Mouse (Mus musculus): Measurements from ENCODE around the gene Tnip3.
A peak's percentile ranks its signal among the peaks of the same experiment; 100 is the strongest.

Gene Tnip3

GRCm38 (mm10) chr6:65525192-65525591 lies at the start of gene Tnip3:
TSS of gene Tnip3 (plus strand) at chr6:65525313.
- DNase-seq, result no peak

- no peak for DNase-seq
Measured at GRCm38 (mm10) chr6:65498786-65499185, 26.3 kb upstream of the Tnip3 start.

- peak; percentile 74 for DNase-seq
Measured at GRCm38 (mm10) chr6:65510051-65510669, 15.0 kb upstream of the Tnip3 start.

GRCm38 (mm10) chr6:65513813-65514212 lies 11.3 kb upstream of the Tnip3 start:
- DNase-seq, result no peak

GRCm38 (mm10) chr6:65516759-65517158 lies 8.4 kb upstream of the Tnip3 start:
- DNase-seq, result no peak

GRCm38 (mm10) chr6:65520821-65521220 lies 4.3 kb upstream of the Tnip3 start:
- no peak for DNase-seq

GRCm38 (mm10) chr6:65527892-65528291 lies 2.8 kb downstream of the Tnip3 start:
- no peak for DNase-seq

- no peak for DNase-seq
Measured at GRCm38 (mm10) chr6:65531232-65531848, 6.2 kb downstream of the Tnip3 start.

GRCm38 (mm10) chr6:65533687-65534086 lies 8.6 kb downstream of the Tnip3 start:
- no peak for DNase-seq

- no peak for DNase-seq
Measured at GRCm38 (mm10) chr6:65537327-65537884, 12.3 kb downstream of the Tnip3 start.

- no peak for DNase-seq
Measured at GRCm38 (mm10) chr6:65538022-65538652, 13.0 kb downstream of the Tnip3 start.

- DNase-seq, result no peak
Measured at GRCm38 (mm10) chr6:65538921-65539320, 13.8 kb downstream of the Tnip3 start.

GRCm38 (mm10) chr6:65540138-65540537 lies 15.0 kb downstream of the Tnip3 start:
- DNase-seq, result no peak

- no peak for DNase-seq
Measured at GRCm38 (mm10) chr6:65541094-65541493, 16.0 kb downstream of the Tnip3 start.

- DNase-seq, result no peak
Measured at GRCm38 (mm10) chr6:65542391-65542790, 17.3 kb downstream of the Tnip3 start.

- no peak for DNase-seq
Measured at GRCm38 (mm10) chr6:65542913-65543312, 17.8 kb downstream of the Tnip3 start.

- no peak for DNase-seq
Measured at GRCm38 (mm10) chr6:65563887-65564656, 39.0 kb downstream of the Tnip3 start.

- DNase-seq, result no peak
Measured at GRCm38 (mm10) chr6:65564657-65565039, 39.5 kb downstream of the Tnip3 start.

- DNase-seq, result peak; percentile 74
Measured at GRCm38 (mm10) chr6:65569741-65570140, 44.6 kb downstream of the Tnip3 start.

- no peak for DNase-seq
Measured at GRCm38 (mm10) chr6:65578151-65578973, 53.2 kb downstream of the Tnip3 start.

- DNase-seq, result no peak
Measured at GRCm38 (mm10) chr6:65583029-65583428, 57.9 kb downstream of the Tnip3 start.

GRCm38 (mm10) chr6:65584870-65585332 lies 59.8 kb downstream of the Tnip3 start:
- peak; percentile 73 for DNase-seq
